Mouse (Mus musculus): Measurements from ENCODE around the gene Prx.

DNA sequence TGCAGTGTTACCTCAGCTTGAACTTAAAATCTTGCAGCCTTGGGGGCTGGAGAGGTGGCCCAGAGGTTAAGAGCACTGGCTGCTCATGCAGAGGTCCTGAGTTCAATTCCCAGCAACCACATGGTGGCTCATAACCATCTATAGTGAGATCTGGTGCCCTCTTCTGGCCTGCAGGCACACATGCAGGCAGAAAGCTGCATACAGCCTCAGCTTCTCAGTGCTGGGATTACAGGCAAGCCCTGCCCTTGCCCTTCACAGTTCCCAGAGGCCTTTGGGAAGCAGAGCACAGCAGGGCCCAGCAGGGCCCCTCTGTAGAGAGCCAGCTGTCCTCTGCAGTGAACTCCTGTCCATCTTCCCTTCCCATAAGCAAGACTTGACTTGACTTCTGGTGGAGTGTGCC lies 21.0 kb downstream of the Prx start:
- TF ChIP-seq CTCF (IDR thresholded peaks at IDR 0.05; ENCODE audit: control insufficient read depth, insufficient read depth, insufficient read length): no peak
- TF ChIP-seq MYOD1 (IDR thresholded peaks at IDR 0.05; ENCODE audit: control insufficient read depth, insufficient read length, low read depth): no peak
- no peak for TF ChIP-seq CEBPB (IDR thresholded peaks at IDR 0.05; ENCODE audit: low read depth)

Data from C2C12 (cell line).